Mouse (Mus musculus) G1E-ER4 (cell line): ENCODE results near the gene Mrpl43. TPM values are rescaled to one million over a fixed set of nuclear protein-coding genes. Genes with fewer than 3 reads are reported as not detected.

Experiments
- GATA1 ChIP-seq: IDR thresholded peaks from one replicate; pipeline ENCODE4 v1.8.0; 2012; ENCODE audit warnings: low read length, inconsistent platforms
- polyA plus RNA-seq: library from polyadenylated mRNA; stranded (reverse); fragments of >175 nt; gene quantifications from 2 replicates; pipeline ENCODE4 v1.2.3, GENCODE M21; 2012

The Mrpl43 gene
- polyA plus RNA-seq, 1 experiment, result 92.8 TPM

- no peak for TF ChIP-seq GATA1
Measured at GRCm38 (mm10) chr19:44976636-44977035, 29.6 kb downstream of the Mrpl43 start.

GRCm38 (mm10) chr19:44968329-44968728 lies 37.9 kb downstream of the Mrpl43 start:
- no peak for TF ChIP-seq GATA1

- no peak for TF ChIP-seq GATA1
Measured at GRCm38 (mm10) chr19:44965978-44966377, 40.3 kb downstream of the Mrpl43 start.

- no peak for TF ChIP-seq GATA1
Measured at GRCm38 (mm10) chr19:44959633-44960032, 46.6 kb downstream of the Mrpl43 start.

Other genes starting within 250 kb of the Mrpl43 start
- gene Slf2, start 75.3 kb downstream of the Mrpl43 start, polyA plus RNA-seq, result 57.1 and 78.6 TPM in 2 replicates
- gene Sema4g, start 17.3 kb downstream of the Mrpl43 start, polyA plus RNA-seq, result 0.03 and 0.04 TPM in 2 replicates
- 16.5 and 20.8 TPM in 2 replicates for gene Twnk, start 779 bp downstream of the Mrpl43 start, polyA plus RNA-seq
- gene Lzts2, start 8.0 kb upstream of the Mrpl43 start, polyA plus RNA-seq, result 26.6 and 39.2 TPM in 2 replicates
- gene Pdzd7, start 39.3 kb upstream of the Mrpl43 start, polyA plus RNA-seq, result not detected in 2 replicates
- 2.9 and 4.9 TPM in 2 replicates for gene Sfxn3, start 41.1 kb upstream of the Mrpl43 start, polyA plus RNA-seq
- 0.22 and 0.25 TPM in 2 replicates for gene Kazald1, start 68.8 kb upstream of the Mrpl43 start, polyA plus RNA-seq
- gene Tlx1, start 144.2 kb upstream of the Mrpl43 start, polyA plus RNA-seq, result not detected in 2 replicates
- gene Lbx1, start 229.4 kb upstream of the Mrpl43 start, polyA plus RNA-seq, result not detected in 2 replicates